Mouse (Mus musculus) brain, adult 2 months (tissue): ENCODE data around the gene S100a3.
A peak's percentile ranks its signal among the peaks of the same experiment; 100 is the strongest.

ENCODE experiments used
- DNase-seq: peaks from one replicate; pipeline ENCODE4 v3.0.0; 2011; ENCODE audit warnings: low read depth, low spot score

Gene S100a3

DNA sequence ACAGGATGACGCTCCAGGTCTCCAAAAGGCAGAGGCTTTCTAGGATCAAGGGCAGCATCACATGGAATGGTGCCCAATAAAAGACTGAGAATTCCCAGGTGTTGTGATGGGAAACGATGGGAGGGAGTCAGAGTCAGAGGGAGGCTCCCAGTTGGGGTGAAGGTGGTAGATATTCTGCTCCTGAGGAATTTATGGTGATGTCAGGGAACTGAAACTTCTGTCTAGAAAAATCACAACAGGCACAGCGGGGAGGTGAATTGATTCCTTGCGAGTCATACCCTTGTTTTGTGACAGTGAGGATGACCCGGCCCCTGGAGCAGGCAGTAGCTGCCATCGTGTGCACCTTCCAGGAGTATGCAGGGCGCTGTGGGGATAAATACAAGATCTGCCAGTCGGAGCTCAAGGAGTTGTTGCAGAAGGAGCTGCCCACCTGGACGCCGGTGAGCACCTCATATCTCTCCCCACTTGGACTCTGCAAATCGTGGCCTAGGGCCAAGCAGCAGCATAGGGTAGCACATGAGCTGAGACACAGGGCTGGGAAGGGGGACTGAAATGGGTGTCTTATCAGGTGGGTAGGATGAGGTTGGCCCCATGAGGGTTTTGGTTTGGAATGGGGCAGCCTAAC lies 41.2 kb downstream of the S100a3 start, which contains the start of gene Gm42674:
Gene Gm42674 (plus strand): TSS at position 419 of the 625 bp plus-strand sequence.
- no peak for DNase-seq

DNA sequence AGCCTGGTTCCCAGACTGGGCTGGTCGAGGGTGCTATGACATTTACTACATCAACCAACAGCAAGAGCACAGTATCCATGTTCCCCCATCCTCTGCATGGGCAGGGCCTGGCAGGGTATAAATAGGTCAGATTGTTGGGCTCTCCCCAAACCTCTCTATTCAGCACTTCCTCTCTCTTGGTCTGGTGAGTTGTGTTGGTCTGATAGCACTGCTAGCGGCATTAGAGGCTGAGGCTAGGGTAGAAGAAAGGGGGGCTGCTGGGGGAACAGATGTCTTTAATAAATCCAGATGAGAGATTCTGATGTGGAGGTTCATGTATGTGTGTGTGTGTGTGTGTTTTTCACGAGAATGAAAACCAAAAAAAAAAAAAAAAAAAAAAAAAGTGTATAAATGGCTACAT lies 43.2 kb downstream of the S100a3 start, which contains the start of gene S100a4:
Gene S100a4 (plus strand): TSS at position 149 of the 400 bp plus-strand sequence.
- DNase-seq = no peak

DNA sequence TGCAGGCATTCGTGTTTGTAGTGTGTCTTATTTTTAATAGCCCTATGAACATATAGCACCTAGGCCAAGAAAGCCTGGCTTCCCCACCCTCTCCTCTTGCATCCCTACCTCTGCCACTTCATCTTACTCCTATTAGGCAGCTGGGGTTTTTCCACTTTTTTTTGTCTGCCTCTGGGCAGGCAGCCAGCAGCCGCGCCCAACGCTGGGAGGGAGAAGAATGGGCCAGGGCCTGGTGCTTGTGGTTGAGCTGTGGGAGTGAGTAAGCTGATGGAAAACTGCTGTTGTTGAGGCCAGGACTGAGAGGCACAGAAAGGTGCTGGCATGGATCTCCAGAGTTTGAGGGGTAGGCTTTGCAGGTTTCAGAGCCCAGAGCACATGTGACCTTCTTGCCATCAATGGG lies 44.0 kb downstream of the S100a3 start:
- peak; percentile 66 for DNase-seq

DNA sequence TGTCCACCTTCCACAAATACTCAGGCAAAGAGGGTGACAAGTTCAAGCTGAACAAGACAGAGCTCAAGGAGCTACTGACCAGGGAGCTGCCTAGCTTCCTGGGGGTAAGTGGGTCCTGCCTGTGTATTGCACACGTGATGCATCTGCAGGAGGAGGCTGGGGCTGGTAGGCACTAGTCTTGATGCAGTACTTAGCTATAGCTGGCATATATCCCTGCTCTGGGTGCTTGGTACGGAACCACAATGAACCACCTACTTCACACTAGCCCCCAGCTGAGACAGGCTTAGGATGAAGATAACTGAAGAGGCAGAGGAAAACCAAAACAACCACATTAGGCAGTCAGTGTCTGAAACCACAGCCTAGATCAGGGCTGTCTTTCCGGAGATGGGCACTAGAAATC lies 44.7 kb downstream of the S100a3 start:
- DNase-seq = no peak

DNA sequence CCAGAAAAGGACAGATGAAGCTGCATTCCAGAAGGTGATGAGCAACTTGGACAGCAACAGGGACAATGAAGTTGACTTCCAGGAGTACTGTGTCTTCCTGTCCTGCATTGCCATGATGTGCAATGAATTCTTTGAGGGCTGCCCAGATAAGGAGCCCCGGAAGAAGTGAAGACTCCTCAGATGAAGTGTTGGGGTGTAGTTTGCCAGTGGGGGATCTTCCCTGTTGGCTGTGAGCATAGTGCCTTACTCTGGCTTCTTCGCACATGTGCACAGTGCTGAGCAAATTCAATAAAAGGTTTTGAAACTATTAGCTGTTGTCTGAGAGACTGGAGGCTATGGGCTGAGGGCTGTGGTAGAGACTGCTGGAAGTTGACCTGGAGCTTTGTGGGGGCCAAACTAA lies 45.4 kb downstream of the S100a3 start:
- DNase-seq = no peak

DNA sequence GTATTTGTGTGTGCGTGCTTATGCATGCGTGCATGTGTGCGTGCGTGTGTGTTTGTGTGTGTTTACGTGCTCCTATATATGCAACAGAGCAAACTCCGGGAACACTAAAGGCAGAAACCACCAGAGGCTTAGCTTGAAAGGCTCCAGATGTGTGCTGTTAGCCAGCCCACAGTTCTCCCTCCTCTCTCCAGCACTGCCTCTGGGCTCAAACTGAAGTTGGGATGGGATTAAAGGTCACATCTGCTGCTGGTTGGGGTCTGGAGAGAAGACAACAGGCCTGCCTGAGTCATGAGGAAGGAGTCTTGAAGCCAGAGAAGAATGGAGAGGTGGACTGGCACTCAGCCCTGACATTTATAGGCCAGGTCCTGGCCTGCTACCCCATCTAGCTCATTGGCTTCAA lies 45.8 kb downstream of the S100a3 start:
- no peak for DNase-seq

DNA sequence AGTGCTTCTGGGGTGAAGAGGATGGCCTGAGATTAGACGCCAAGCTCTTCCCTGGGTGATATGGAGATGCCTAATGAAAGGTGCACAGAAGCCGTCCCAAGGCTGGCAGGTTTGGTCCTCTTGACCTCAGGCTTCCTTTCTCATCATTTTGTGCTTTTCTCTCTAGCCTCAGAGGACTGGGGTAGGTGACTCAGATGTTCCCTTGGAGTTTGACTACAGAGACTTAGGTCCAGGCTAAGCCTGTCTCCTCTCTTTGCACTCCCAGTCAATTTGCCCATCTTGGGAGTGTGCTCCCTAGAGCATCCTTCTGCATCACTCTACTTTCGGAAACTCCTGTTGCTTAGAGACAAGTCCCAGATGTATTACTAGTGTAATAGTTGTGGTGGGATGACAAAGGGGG lies 47.0 kb downstream of the S100a3 start:
- no peak for DNase-seq

DNA sequence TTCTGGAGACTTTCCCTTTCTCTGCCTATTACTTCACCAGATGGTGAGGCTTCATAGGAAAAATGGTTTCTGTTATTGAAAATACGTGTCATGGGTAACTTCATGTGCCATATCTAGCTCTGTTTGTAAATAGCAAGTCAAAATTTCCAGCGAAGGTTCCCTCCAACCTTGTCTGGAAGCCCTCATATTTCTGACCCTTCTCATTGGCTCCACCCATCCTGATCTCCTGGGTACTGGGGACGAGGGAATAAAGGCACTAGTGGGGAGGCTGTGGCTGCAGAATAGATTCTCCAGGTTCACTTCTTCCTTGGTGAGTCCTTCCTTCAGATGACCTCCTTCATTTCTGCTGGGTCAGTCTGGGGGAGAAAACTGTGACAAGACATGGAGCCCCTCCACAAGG lies 47.8 kb downstream of the S100a3 start, which contains the start of gene S100a5:
Gene S100a5 (plus strand): TSS at position 301 of the 400 bp plus-strand sequence.
- no peak for DNase-seq

DNA sequence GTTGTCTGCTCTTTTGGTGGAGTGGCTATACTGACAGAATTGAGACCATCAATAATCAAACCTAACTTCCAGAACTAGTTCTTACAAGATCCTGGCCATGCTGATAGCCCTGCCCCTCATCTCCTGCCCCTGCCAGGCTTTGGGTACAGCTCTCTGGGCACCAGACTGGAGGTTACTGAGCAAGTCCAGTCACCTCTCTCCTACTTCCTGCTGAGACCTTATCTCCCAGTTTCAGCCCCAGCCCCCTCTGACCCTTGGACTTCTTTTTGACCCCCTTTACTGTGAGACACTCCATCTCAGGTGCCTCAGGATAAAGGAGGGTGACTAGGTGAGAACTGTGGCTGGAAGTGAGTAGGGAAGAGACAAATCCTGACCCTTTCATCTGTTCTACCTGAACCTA lies 48.7 kb downstream of the S100a3 start:
- DNase-seq = no peak

DNA sequence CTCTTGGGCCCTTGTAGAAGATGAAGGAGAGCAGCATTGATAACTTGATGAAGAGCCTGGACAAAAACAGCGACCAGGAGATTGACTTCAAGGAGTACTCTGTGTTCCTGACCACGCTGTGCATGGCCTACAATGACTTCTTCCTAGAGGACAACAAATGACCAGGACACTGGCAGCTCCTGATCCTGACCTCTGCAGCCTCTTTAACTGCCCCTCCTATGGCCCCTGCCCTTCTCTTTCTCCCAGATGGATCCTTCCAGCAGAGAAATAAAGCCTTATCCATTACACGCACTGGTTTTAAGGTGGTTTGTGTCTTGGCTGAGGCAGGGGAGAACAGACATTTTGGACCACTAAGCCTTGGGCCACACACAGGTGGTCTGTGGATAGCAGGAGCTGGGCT lies 51.1 kb downstream of the S100a3 start:
- DNase-seq = no peak

DNA sequence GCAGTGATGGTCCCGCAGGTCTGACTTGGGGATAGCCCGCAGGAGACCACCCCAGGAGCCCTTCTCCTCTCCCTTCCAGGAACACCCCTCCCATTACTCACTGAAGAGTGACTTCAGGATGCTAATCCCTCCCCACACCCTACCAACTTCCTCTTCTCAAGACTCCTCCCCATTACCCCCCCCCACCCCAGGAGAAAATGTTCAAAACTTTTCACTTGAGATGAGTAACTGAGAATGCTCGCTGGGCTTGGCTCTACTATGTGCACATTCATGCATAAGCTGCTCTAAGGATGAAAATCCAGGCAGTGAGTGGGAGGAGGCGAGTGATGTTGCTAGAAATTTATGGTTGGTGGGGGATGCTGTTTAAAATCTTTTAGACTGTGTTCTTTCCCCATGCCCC lies 51.7 kb downstream of the S100a3 start:
- DNase-seq = peak; percentile 36

DNA sequence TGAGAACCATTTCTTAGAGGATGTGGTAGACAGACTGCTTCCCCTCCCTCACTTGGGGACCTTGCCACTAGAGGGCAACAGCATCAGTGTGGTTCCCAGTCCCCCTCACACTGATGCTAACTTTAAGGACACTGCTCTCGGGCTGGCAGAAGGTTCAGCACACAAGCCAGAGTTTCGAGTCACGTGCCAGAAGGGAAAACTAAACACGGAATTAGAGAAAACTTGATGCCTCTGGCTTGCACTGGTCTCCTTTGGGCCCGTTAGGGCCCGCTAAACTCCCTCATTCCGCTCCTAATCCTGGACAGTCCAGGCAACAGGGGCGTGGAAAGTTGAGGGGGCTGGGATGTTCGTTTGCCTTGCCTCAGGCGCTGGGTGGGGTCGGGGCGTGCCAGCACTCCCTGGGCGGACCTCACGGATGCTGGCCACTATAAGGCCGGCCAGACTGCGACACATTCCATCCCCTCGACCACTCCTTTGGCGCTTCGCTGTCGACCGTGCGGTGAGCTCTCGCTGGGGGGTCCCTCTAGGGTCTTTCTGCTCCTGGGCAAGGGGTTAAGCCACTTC lies 52.4 kb downstream of the S100a3 start, which contains the start of gene S100a6:
Gene S100a6 (plus strand): TSS at position 155 of the 564 bp plus-strand sequence.
- DNase-seq = peak; percentile 66

DNA sequence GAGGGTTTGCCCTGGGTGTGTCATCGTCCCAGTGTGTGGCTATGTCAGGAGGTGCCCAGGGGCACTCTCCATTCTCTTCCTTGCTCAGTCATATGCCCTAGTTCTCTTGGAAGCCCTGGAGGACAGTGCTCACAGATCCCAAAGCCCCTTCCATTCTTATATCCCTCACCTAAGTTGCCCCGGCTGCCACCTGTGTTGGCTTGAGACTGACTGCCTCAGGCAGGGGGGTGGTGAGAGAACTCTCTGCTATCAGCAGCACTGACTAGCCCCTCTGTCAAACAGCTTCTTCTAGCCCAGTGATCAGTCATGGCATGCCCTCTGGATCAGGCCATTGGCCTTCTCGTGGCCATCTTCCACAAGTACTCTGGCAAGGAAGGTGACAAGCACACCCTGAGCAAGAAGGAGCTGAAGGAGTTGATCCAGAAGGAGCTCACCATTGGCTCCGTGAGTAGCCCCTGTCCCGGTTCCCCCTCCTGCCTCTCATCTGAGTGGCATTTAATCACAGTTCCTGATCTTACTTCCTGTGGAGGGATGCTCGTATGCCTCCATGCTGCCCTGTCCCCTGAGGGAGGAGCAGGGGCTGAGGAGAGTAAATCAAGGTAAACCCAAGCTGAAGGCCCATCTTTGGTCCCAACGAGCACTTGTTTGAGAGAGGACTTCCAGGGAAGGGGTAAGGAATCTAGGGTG lies 53.2 kb downstream of the S100a3 start:
- DNase-seq = no peak

DNA sequence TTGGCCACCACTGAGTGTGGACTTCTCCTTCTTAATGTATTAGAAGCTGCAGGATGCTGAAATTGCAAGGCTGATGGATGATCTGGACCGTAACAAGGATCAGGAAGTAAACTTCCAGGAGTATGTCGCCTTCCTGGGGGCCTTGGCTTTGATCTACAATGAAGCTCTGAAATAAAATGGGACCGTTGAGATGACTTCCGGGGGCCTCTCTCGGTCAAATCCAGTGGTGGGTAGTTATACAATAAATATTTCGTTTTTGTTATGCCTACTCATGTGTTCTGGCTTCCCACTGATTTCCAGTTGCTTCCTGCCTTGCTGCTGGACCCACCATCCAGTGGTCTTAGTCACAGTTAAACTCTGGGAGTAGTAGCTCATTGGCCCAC lies 53.8 kb downstream of the S100a3 start:
- DNase-seq = no peak

DNA sequence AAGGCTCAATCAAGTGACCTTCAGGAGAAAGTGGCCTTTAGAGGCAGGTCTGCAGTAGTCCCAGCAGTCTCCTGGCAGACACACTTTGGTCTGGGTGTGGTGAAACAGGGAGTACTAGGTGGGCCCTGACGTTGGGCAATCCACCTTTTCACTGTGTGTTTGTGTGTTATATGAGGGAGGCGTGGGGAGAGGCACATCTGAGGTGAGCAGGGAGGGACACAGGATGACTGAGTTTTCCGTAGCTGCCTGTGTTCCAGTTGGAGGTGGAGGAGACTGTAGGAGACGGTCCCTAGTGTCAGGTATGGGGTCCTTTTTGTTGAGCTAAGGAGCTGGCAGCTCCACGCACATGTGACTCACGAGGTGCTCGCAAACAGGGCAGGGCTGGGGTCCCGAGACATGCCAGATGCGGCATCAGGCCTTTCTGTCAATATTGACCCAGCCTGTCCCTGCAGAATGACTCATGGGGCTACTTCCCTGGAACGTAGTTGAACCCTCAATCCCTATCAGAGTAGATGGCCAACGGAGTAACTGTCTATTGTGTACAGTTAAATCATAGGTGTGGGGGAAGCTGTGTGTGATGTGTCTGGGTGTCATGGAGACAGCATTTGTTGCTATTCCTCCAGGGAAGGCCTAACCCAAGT lies 54.4 kb downstream of the S100a3 start:
- DNase-seq = no peak

DNA sequence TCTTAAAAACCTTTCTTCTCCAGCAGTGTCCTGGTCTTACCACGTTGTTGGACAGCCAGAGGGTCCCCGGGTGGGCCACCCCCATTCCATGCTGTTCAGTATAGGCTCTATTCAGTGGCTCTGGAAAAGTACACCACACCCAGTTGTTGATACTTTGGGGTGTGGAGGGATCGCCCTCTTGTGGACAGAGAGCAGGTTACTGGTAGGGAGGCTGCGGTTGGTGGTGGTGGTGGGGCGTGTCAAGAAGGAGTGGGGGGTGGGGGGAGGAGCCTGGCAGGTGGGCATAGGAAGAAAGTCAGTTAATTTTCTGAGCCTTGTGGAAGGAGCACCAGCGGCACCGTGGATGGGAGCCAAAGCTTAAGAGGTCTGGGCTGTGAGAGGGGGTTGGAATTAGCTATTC lies 55.0 kb downstream of the S100a3 start:
- DNase-seq = peak; percentile 87

DNA sequence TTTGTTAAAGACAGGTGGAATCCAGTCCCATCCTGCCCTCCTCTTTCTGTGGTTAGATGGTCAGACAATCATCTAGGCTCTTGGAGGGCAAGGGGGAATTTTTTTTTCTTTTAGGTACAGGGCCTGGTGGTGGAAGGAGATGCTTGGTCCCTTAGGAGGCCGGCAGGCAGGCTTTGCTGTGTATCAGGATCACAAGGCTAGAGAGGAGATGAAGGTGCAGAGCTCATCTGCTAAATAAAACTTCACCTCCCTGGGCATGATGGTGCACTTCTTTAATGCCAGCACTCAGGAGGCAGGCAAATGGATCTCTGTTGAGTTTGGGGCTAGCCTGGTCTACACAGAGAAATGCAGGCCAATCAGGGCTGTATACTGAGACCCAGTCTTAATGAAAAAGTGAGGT lies 55.5 kb downstream of the S100a3 start:
- DNase-seq = no peak

DNA sequence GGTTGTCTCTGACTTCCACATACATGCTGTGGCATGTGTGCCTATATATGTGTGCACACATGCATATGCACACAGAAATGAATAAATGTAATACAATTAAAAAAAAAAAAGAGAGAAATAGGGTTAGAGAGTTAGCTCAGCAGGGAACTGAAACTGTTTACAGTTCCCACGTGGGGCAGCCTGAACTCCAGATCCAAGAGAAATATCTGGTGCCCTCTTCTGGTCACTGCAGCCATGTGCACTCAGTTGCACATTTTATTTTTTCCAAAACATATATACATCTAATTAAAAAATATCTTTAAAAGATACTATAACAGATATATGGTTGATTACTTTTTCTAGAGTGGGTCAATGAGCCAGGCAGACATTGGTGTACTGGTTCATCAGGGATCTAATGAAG lies 57.2 kb downstream of the S100a3 start:
- no peak for DNase-seq

DNA sequence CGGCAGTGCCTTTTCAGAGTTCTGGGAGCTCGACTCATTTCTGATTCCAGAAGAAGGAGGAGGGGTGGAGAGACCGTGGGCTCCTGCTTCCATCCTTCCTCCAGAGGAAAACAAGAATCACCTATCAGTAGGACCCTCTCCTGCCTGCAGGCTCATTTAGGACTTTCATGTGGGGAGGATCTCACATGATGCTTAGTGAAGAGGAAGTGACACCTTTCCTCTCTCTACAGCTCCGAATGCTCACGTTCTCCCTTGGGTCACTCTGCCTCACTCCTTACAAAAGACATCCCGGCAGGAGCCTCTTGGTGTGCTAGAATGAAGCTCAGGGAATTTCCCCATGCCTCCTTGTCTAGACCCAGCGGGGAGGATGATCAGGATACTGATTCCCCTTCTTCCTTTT lies 61.2 kb downstream of the S100a3 start:
- no peak for DNase-seq

DNA sequence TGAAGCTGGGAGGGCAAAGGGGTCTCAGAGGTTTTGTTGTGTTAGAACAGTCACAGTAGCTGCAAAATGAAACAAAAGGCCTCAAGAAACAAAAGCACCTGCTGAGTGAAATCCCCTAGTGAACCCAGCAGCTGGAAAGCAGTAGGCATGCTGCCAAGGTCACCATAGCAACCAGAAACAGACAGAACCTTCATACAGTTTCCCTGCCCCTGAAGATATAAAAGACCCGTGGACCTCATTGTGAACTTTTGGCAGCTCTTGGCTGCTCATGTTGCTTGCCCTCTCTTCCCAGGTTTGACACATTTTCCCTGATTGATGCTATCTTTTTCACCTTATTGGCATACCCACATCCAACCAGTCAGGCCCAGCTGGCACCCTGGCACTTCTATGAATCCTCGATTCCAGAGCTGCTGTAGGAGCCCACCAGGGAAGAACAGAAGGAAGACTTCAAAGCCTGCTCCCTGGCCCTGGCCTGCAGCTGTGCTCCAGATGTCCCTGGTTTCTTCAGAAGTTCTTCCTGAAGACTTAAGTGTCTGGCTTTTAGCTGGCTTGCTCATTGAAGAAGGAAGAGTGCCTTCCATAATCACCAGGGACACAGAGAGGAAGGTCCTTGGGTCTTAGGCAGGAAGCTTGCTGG lies 63.2 kb downstream of the S100a3 start:
- peak; percentile 74 for DNase-seq

DNA sequence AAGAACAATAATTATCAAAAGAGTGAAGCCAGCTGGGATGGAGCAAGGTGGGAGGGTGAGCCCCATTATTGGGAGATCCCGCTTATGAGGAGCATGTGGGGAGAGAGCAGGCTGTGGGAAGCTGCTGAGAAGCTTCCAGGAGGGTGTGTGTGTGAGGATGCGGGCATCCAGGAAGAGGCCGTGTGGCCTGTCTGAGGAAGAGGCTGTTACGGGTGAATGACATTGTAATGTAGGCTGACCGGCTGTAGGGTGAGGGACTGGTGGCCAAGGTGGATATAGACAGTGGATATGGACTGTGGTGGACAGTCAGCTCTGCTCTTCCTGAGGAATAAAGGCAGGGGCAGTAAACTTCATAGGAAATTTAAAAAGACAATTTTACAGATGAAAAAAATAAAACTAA lies 65.1 kb downstream of the S100a3 start:
- no peak for DNase-seq
